Mouse (Mus musculus) ES-Bruce4 (cell line): Measurements from ENCODE around the gene Shisa8. TPM values are rescaled to one million over a fixed set of nuclear protein-coding genes. Genes with fewer than 3 reads are reported as not detected.

ENCODE experiments used
- H3K27ac ChIP-seq: 2 replicates; pipeline ENCODE4 v1.5.1; 2012; ENCODE audit warnings: low read length, inconsistent platforms; ENCODE audit not compliant: insufficient read depth
- H3K27me3 ChIP-seq: 2 replicates; pipeline ENCODE4 v1.6.1; 2012; ENCODE audit warnings: mild to moderate bottlenecking, low read length, inconsistent platforms; ENCODE audit not compliant: control insufficient read depth, poor library complexity, insufficient read depth, severe bottlenecking
- H3K36me3 ChIP-seq: 2 replicates; pipeline ENCODE4 v1.6.1; 2012; ENCODE audit warnings: inconsistent platforms, mild to moderate bottlenecking, low read length, moderate library complexity; ENCODE audit not compliant: control insufficient read depth, poor library complexity, insufficient read depth, severe bottlenecking
- H3K4me1 ChIP-seq: one replicate; pipeline ENCODE4 v1.8.1; 2011; ENCODE audit warnings: low read length; ENCODE audit not compliant: control insufficient read depth, insufficient read depth
- H3K4me3 ChIP-seq: 2 replicates; pipeline ENCODE4 v1.5.1; 2011; ENCODE audit warnings: low read depth, mild to moderate bottlenecking, low read length
- H3K9ac ChIP-seq: 2 replicates; pipeline ENCODE4 v1.6.1; 2012; ENCODE audit warnings: low read depth, mild to moderate bottlenecking, inconsistent platforms; ENCODE audit not compliant: poor library complexity, severe bottlenecking
- H3K9me3 ChIP-seq: replicated peaks from 2 replicates; pipeline ENCODE4 v1.6.1; 2012; ENCODE audit warnings: mild to moderate bottlenecking, low read length, inconsistent platforms; ENCODE audit not compliant: control insufficient read depth, poor library complexity, insufficient read depth, severe bottlenecking
- CTCF ChIP-seq: IDR thresholded peaks from one replicate; pipeline ENCODE4 v1.8.1; 2011; ENCODE audit warnings: low read depth, low read length
- EP300 ChIP-seq: IDR thresholded peaks from 2 replicates; pipeline ENCODE4 v1.6.1; 2011; ENCODE audit warnings: low read depth, low read length; ENCODE audit not compliant: insufficient read depth
- POLR2A ChIP-seq: IDR thresholded peaks from one replicate; pipeline ENCODE4 v1.8.1; 2011; ENCODE audit warnings: low read length; ENCODE audit not compliant: insufficient read depth
- polyA plus RNA-seq: library from polyadenylated mRNA; stranded (reverse); fragments of >200 nt; gene quantifications from 2 replicates; pipeline ENCODE4 v1.2.4, GENCODE M21; 2011; ENCODE audit warnings: low read depth; ENCODE audit not compliant: missing spikeins, insufficient read depth, insufficient read length

The Shisa8 gene
- polyA plus RNA-seq, 1 experiment = 7.4 TPM

DNA sequence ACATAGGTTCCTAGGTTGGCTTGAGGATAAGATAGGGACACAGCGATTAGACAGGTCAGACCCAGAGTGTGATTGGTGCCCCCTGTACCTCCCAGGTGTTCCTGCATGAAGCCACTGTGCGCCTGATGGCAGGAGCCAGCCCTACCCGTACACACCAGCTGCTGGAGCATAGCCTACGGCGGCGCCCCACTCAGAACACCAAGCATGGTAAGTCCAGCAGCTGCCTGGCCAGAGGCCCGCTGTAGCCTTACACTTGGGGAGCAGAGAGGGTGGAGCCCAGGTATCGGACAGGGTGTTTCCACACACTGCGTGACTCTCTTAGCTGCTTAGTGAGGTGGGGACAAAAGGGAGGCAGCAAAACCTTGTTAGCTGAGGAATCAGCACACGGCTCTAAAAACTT lies 9.5 kb downstream of the Shisa8 start:
- Histone ChIP-seq H3K36me3 (peaks cover 22% of the 10 kb centered on the region; the same call in 1 of the 2 replicates), H3K27me3 (no peaks in the 10 kb centered on the region), H3K27ac (no peak overlapping the region), H3K4me3 (no peak overlapping the region), H3K9ac (no peak overlapping the region), H3K9me3 (no peaks in the 10 kb centered on the region), H3K4me1 (peaks cover 6% of the 10 kb centered on the region)
- no peak for TF ChIP-seq POLR2A
- no peak for TF ChIP-seq CTCF
- no peak for TF ChIP-seq EP300

DNA sequence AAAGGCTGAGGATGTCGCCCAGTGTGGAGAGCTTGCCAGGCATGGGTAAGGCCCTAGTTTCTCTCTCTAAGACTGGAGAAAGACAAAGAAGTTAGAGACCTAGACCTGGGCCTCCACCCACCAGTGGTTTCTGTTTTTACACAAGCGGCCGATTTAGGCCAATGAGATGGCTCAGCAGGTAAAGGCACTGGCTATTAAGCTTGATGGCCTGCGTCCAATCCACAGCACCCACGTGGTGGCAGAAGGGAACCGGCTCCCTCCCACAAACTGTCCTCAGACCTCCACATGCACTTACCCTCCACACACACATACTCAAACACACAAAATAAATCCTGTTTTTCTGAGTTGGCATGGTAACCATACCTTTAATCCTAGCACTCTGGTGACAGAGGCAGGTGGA lies 10.5 kb downstream of the Shisa8 start:
- Histone ChIP-seq H3K9ac (no peak overlapping the region), H3K27ac (no peak overlapping the region), H3K4me1 (peaks cover 4% of the 10 kb centered on the region), H3K4me3 (no peak overlapping the region), H3K36me3 (peaks cover 30% of the 10 kb centered on the region), H3K27me3 (no peaks in the 10 kb centered on the region), H3K9me3 (no peaks in the 10 kb centered on the region)
- TF ChIP-seq EP300 = no peak
- TF ChIP-seq CTCF = no peak
- no peak for TF ChIP-seq POLR2A

GRCm38 (mm10) chr15:82199546-82199945 lies 13.1 kb downstream of the Shisa8 start:
- H3K36me3 ChIP-seq = peaks cover 50% of the 10 kb centered on the region

GRCm38 (mm10) chr15:82198342-82198741 lies 14.3 kb downstream of the Shisa8 start:
- Histone ChIP-seq H3K27me3 (no peaks in the 10 kb centered on the region), H3K9ac (no peak overlapping the region), H3K27ac (no peak overlapping the region), H3K4me3 (no peak overlapping the region), H3K36me3 (peaks cover 62% of the 10 kb centered on the region), H3K4me1 (peaks cover 2% of the 10 kb centered on the region), H3K9me3 (no peaks in the 10 kb centered on the region)
- TF ChIP-seq POLR2A = no peak

More at GRCm38 (mm10) chr15:82199546-82199945, 13.1 kb downstream of the Shisa8 start:
- H3K9ac ChIP-seq = no peak overlapping the region
- H3K27me3 ChIP-seq = no peaks in the 10 kb centered on the region
- H3K27ac ChIP-seq = no peak overlapping the region
- peaks cover 2% of the 10 kb centered on the region for H3K4me1 ChIP-seq
- H3K4me3 ChIP-seq = no peak overlapping the region
- TF ChIP-seq CTCF (no peak), EP300 (no peak), POLR2A (no peak)
- no peaks in the 10 kb centered on the region for H3K9me3 ChIP-seq

- Histone ChIP-seq H3K27ac (no peak overlapping the region), H3K36me3 (peaks cover 67% of the 10 kb centered on the region), H3K9ac (no peak overlapping the region), H3K9me3 (no peaks in the 10 kb centered on the region), H3K4me1 (peaks cover 2% of the 10 kb centered on the region), H3K27me3 (no peaks in the 10 kb centered on the region), H3K4me3 (no peak overlapping the region)
- TF ChIP-seq EP300 (no peak), CTCF (no peak), POLR2A (no peak)
Observed at GRCm38 (mm10) chr15:82197937-82198336, 14.7 kb downstream of the Shisa8 start.

- Histone ChIP-seq H3K27me3 (no peaks in the 10 kb centered on the region), H3K9me3 (no peaks in the 10 kb centered on the region), H3K9ac (no peak overlapping the region), H3K4me3 (no peak overlapping the region), H3K36me3 (peaks cover 67% of the 10 kb centered on the region), H3K4me1 (peaks cover 2% of the 10 kb centered on the region), H3K27ac (no peak overlapping the region)
- no peak for TF ChIP-seq POLR2A
- TF ChIP-seq CTCF = no peak
- TF ChIP-seq EP300 = no peak
Observed at GRCm38 (mm10) chr15:82197246-82197750, 15.3 kb downstream of the Shisa8 start.
